Mouse (Mus musculus): ENCODE measurements at regions not wholly inside any gene's neighbourhood (a gene's known extent, or its start where the extent isn't known, plus 50 kb on each side); places are given as distances from the start of the nearest gene placed in this dataset.

DNA sequence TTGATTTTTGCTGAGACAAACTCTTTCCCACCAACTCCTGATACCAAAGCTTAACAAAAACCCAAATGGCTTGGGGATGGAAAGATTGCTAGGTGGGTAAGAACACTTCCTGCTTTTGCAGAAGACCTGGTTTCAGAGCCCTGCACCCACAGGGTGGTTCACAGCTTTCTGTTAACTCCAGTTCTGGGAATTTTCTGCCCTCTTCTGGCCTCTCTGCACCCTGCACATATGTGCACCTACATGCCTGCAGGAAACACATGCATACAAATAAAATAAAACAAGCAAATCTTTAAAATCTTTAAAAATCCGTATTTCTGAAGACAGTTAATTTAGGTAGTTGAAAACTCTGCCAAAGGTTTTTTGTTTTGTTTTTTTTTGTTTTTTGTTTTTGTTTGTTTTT, 283.8 kb downstream of the Emp1 start:
- no peak for TF ChIP-seq POLR2A (IDR thresholded peaks at IDR 0.05; ENCODE audit: low read depth, low read length)
- TF ChIP-seq CTCF (conservative IDR thresholded peaks at IDR 0.05; ENCODE audit: insufficient read depth, insufficient read length, low read depth, low read length), result peak; percentile 29; the same call in 1 of the 2 replicates
